18 mouse cellular contexts compared by ENCODE assay signal in genomic region chr15:101558034-101558646, GRCm38 (mm10). TPM values are rescaled to one million over a fixed set of nuclear protein-coding genes. Genes with fewer than 3 reads are reported as not detected.
DNase-seq lines count a peak whose midpoint lies in the region; ATAC-seq lines count a peak whose summit lies in the region.
"Had no signal": no experiment of that assay in that cellular context is flagged by ENCODE, and none has a peak within 500 bp of the region (broad histone marks: within the 10 kb centered on the region; RNA-seq: fewer than 3 reads in every experiment).

No protein-coding gene starts in this region.

- H3K36me3 ChIP-seq in hindbrain, embryonic 11.5 days (ENCODE audit: control insufficient read depth, insufficient read depth, low read length): no peaks in the 10 kb centered on the region
- H3K36me3 ChIP-seq in hindbrain, embryonic 13.5 days: no peaks in the 10 kb centered on the region
- no peaks in the 10 kb centered on the region for H3K36me3 ChIP-seq in neural tube, embryonic 15.5 days
- no peaks in the 10 kb centered on the region for H3K36me3 ChIP-seq in limb, embryonic 11.5 days (ENCODE audit: control insufficient read depth, insufficient read depth, low read length)
- H3K36me3 ChIP-seq: heart, embryonic 15.5 days; hindbrain, embryonic 15.5 days; lung, embryonic 15.5 days had no signal

- H3K4me3 ChIP-seq in hindbrain, embryonic 11.5 days (ENCODE audit: low read depth, low read length): no peak overlapping the region
- no peak overlapping the region for H3K4me3 ChIP-seq in hindbrain, embryonic 13.5 days
- no peak overlapping the region for H3K4me3 ChIP-seq in neural tube, embryonic 15.5 days (replicated peaks)
- no peak overlapping the region for H3K4me3 ChIP-seq in limb, embryonic 11.5 days (ENCODE audit: low read depth, low read length)
- H3K4me3 ChIP-seq: heart, embryonic 15.5 days; hindbrain, embryonic 15.5 days; layer of hippocampus, adult 2 months; lung, embryonic 15.5 days had no signal

- peaks cover 4% of the 10 kb centered on the region; the same call in 1 of the 2 replicates for H3K4me1 ChIP-seq in hindbrain, embryonic 11.5 days (replicated peaks; ENCODE audit: control insufficient read depth, insufficient read depth, low read length)
- peaks cover 13% of the 10 kb centered on the region for H3K4me1 ChIP-seq in hindbrain, embryonic 13.5 days (replicated peaks)
- H3K4me1 ChIP-seq in neural tube, embryonic 15.5 days: peaks cover 3% of the 10 kb centered on the region
- H3K4me1 ChIP-seq in limb, embryonic 11.5 days (ENCODE audit: control insufficient read depth, insufficient read depth, low read length): peaks cover 1% of the 10 kb centered on the region; the same call in 1 of the 2 replicates

- no peaks in the 10 kb centered on the region for H3K9me3 ChIP-seq in hindbrain, embryonic 11.5 days (ENCODE audit: control insufficient read depth, low read length)
- H3K9me3 ChIP-seq in hindbrain, embryonic 13.5 days: no peaks in the 10 kb centered on the region
- H3K9me3 ChIP-seq in neural tube, embryonic 15.5 days (replicated peaks): no peaks in the 10 kb centered on the region
- no peaks in the 10 kb centered on the region for H3K9me3 ChIP-seq in limb, embryonic 11.5 days (ENCODE audit: control insufficient read depth, low read length)
- H3K9me3 ChIP-seq: heart, embryonic 15.5 days; hindbrain, embryonic 15.5 days; lung, embryonic 15.5 days had no signal

- DNase-seq in hindbrain, embryonic 11.5 days (ENCODE audit: low spot score): peak; percentile 57
- DNase-seq in neural tube, embryonic 10.5 days (ENCODE audit: extremely low spot score, low spot score): peak; percentile 71
- DNase-seq in limb, embryonic 11.5 days (ENCODE audit: low spot score): peak; percentile 25
- no peak for DNase-seq in cerebellum, adult 9-11 months
- no peak for DNase-seq in thymus, postnatal 4 days
- DNase-seq: B cell, adult 2 months; heart, adult 11 months; thymus, postnatal 25 days had no signal

- H3K9ac ChIP-seq in hindbrain, embryonic 11.5 days (ENCODE audit: low read depth, low read length): no peak overlapping the region
- H3K9ac ChIP-seq in hindbrain, embryonic 13.5 days: no peak overlapping the region
- H3K9ac ChIP-seq in neural tube, embryonic 15.5 days (replicated peaks): no peak overlapping the region
- H3K9ac ChIP-seq in limb, embryonic 11.5 days (ENCODE audit: low read length): no peak overlapping the region
- H3K9ac ChIP-seq: heart, embryonic 15.5 days; hindbrain, embryonic 15.5 days; lung, embryonic 15.5 days had no signal

- H3K4me2 ChIP-seq in hindbrain, embryonic 11.5 days (replicated peaks; ENCODE audit: low read depth, low read length): no peak overlapping the region
- no peak overlapping the region for H3K4me2 ChIP-seq in hindbrain, embryonic 13.5 days
- H3K4me2 ChIP-seq in neural tube, embryonic 15.5 days: no peak overlapping the region
- H3K4me2 ChIP-seq in limb, embryonic 11.5 days (ENCODE audit: low read depth, severe bottlenecking): no peak overlapping the region
- H3K4me2 ChIP-seq: heart, embryonic 15.5 days; hindbrain, embryonic 15.5 days; liver, embryonic 11.5 days; lung, embryonic 15.5 days had no signal

- no peak overlapping the region for H3K27ac ChIP-seq in hindbrain, embryonic 11.5 days (ENCODE audit: low read depth, low read length)
- H3K27ac ChIP-seq in hindbrain, embryonic 13.5 days: no peak overlapping the region
- no peak overlapping the region for H3K27ac ChIP-seq in neural tube, embryonic 15.5 days (replicated peaks)
- no peak overlapping the region for H3K27ac ChIP-seq in limb, embryonic 11.5 days (replicated peaks; ENCODE audit: low read depth, low read length)
- H3K27ac ChIP-seq: heart, embryonic 15.5 days; hindbrain, embryonic 15.5 days; layer of hippocampus, adult 2 months; lung, embryonic 15.5 days; stomach, postnatal 0 days had no signal

- ATAC-seq in hindbrain, embryonic 11.5 days (ENCODE audit: low FRiP score): no peak
- no peak for ATAC-seq in hindbrain, embryonic 13.5 days (ENCODE audit: low FRiP score)
- no peak for ATAC-seq in neural tube, embryonic 15.5 days (ENCODE audit: low FRiP score)
- no peak for ATAC-seq in limb, embryonic 11.5 days (ENCODE audit: insufficient number of reproducible peaks, low FRiP score, low TSS enrichment, low read depth)
- ATAC-seq: intestine, postnatal 0 days had no signal

- no peaks in the 10 kb centered on the region for H3K27me3 ChIP-seq in hindbrain, embryonic 11.5 days (ENCODE audit: control insufficient read depth, insufficient read depth, low read length)
- 0 out of 2 replicates have a peak, but pooled peaks cover 13% of the 10 kb centered on the region for H3K27me3 ChIP-seq in hindbrain, embryonic 13.5 days
- H3K27me3 ChIP-seq in neural tube, embryonic 15.5 days (replicated peaks): no peaks in the 10 kb centered on the region
- no peaks in the 10 kb centered on the region for H3K27me3 ChIP-seq in limb, embryonic 11.5 days (ENCODE audit: control insufficient read depth, insufficient read depth, low read length)
- H3K27me3 ChIP-seq: hindbrain, embryonic 15.5 days; lung, embryonic 15.5 days had no signal

- 7% methylated on average over 6 of the region's 7 CpGs for WGBS in hindbrain, embryonic 11.5 days
- WGBS in hindbrain, embryonic 13.5 days: 7% methylated on average over 7 of the region's 7 CpGs
- WGBS in neural tube, embryonic 15.5 days: 3% methylated on average over 7 of the region's 7 CpGs
- WGBS in limb, embryonic 11.5 days: 14% methylated on average over 7 of the region's 7 CpGs

RNA-seq across cellular contexts. Expression of gene Krt90, which starts 4.6 kb away (rescaled TPM):
- polyA plus RNA-seq in hindbrain, embryonic 11.5 days (2014; fragmentation: Nextera tagmentation; extraction: Ambion mirVana): 0.07 and 0.42 TPM in 2 replicates
- 0.08 TPM in 1 of 2 replicates, not detected in the other for polyA plus RNA-seq in hindbrain, embryonic 13.5 days (2015; fragmentation: Nextera tagmentation; extraction: Ambion mirVana)
- polyA plus RNA-seq in neural tube, embryonic 15.5 days (2015; fragmentation: Nextera tagmentation; extraction: Ambion mirVana): 0.06 and 0.12 TPM in 2 replicates
- not detected in 2 replicates for polyA plus RNA-seq in limb, embryonic 11.5 days (2014; fragmentation: Nextera tagmentation; extraction: Ambion mirVana)
- polyA plus RNA-seq: cortical plate, adult 2 months; heart, embryonic 15.5 days had no signal

RNA-seq across cellular contexts. Expression of gene Krt82, which starts 7.7 kb away (rescaled TPM):
- polyA plus RNA-seq in hindbrain, embryonic 11.5 days (2014; fragmentation: Nextera tagmentation; extraction: Ambion mirVana): not detected in 2 replicates
- polyA plus RNA-seq in hindbrain, embryonic 13.5 days (2015; fragmentation: Nextera tagmentation; extraction: Ambion mirVana): not detected in 2 replicates
- not detected in 2 replicates for polyA plus RNA-seq in neural tube, embryonic 15.5 days (2015; fragmentation: Nextera tagmentation; extraction: Ambion mirVana)
- 0.14 TPM in 1 of 2 replicates, not detected in the other for polyA plus RNA-seq in limb, embryonic 11.5 days (2014; fragmentation: Nextera tagmentation; extraction: Ambion mirVana)
- polyA plus RNA-seq: cortical plate, adult 2 months; heart, embryonic 15.5 days; hindbrain, embryonic 15.5 days; intestine, postnatal 0 days; liver, embryonic 11.5 days; lung, embryonic 15.5 days; stomach, postnatal 0 days had no signal

RNA-seq across cellular contexts. Expression of gene Krt75, which starts 15.6 kb away (rescaled TPM):
- polyA plus RNA-seq in hindbrain, embryonic 11.5 days (2014; fragmentation: Nextera tagmentation; extraction: Ambion mirVana): 0.04 and 0.05 TPM in 2 replicates
- 0.05 and 0.13 TPM in 2 replicates for polyA plus RNA-seq in hindbrain, embryonic 13.5 days (2015; fragmentation: Nextera tagmentation; extraction: Ambion mirVana)
- 0.10 TPM in 1 of 2 replicates, not detected in the other for polyA plus RNA-seq in neural tube, embryonic 15.5 days (2015; fragmentation: Nextera tagmentation; extraction: Ambion mirVana)
- polyA plus RNA-seq in limb, embryonic 11.5 days (2014; fragmentation: Nextera tagmentation; extraction: Ambion mirVana): not detected in 2 replicates
- polyA plus RNA-seq: cortical plate, adult 2 months; intestine, postnatal 0 days; liver, embryonic 11.5 days had no signal

RNA-seq across cellular contexts. Expression of gene Krt84, which starts 25.5 kb away (rescaled TPM):
- not detected in 2 replicates for polyA plus RNA-seq in hindbrain, embryonic 11.5 days (2014; fragmentation: Nextera tagmentation; extraction: Ambion mirVana)
- polyA plus RNA-seq in hindbrain, embryonic 13.5 days (2015; fragmentation: Nextera tagmentation; extraction: Ambion mirVana): 0.16 TPM in 1 of 2 replicates, not detected in the other
- 0.28 TPM in 1 of 2 replicates, not detected in the other for polyA plus RNA-seq in neural tube, embryonic 15.5 days (2015; fragmentation: Nextera tagmentation; extraction: Ambion mirVana)
- not detected in 2 replicates for polyA plus RNA-seq in limb, embryonic 11.5 days (2014; fragmentation: Nextera tagmentation; extraction: Ambion mirVana)
- polyA plus RNA-seq: cortical plate, adult 2 months; heart, embryonic 15.5 days; liver, embryonic 11.5 days; lung, embryonic 15.5 days had no signal

RNA-seq across cellular contexts. Expression of gene Gm49425, which starts 41.1 kb away (rescaled TPM):
- polyA plus RNA-seq in hindbrain, embryonic 11.5 days (2014; fragmentation: Nextera tagmentation; extraction: Ambion mirVana): not detected in 2 replicates
- polyA plus RNA-seq in hindbrain, embryonic 13.5 days (2015; fragmentation: Nextera tagmentation; extraction: Ambion mirVana): not detected in 2 replicates
- polyA plus RNA-seq in neural tube, embryonic 15.5 days (2015; fragmentation: Nextera tagmentation; extraction: Ambion mirVana): 0.19 and 0.42 TPM in 2 replicates
- polyA plus RNA-seq in limb, embryonic 11.5 days (2014; fragmentation: Nextera tagmentation; extraction: Ambion mirVana): not detected in 2 replicates
- polyA plus RNA-seq: cortical plate, adult 2 months; heart, embryonic 15.5 days; hindbrain, embryonic 15.5 days; intestine, postnatal 0 days; liver, embryonic 11.5 days; lung, embryonic 15.5 days; stomach, postnatal 0 days had no signal

Comparison
In these comparisons a context has a peak if more than half of its experiments do, and no peak if none do; other contexts are left out.
1. DNase-seq: peak in hindbrain, embryonic 11.5 days (single experiment), neural tube, embryonic 10.5 days (single experiment) and limb, embryonic 11.5 days (single experiment); none in cerebellum, adult 9-11 months (single experiment) and thymus, postnatal 4 days (single experiment).